Mouse (Mus musculus): ENCODE data around the gene Mthfd2.
"Not testable (repeated sequence)": the region's sequence is repeated elsewhere in the genome, so short reads cannot be mapped to it uniquely, and the experiment has no call there.

Gene Mthfd2

GRCm38 (mm10) chr6:83325525-83326393 lies at the start of gene Mthfd2, which contains the start of gene Mob1a:
TSS of gene Mthfd2 (minus strand) at chr6:83325908.
TSS of gene Mob1a (plus strand) at chr6:83326016.
- peak; percentile 92 to 95 for DNase-seq (ENCODE audit: low spot score in 2 of 2)

- no peak for DNase-seq (ENCODE audit: low spot score in 2 of 2)
These were observed 48.1 kb upstream of the Mthfd2 start for GRCm38 (mm10) chr6:83373704-83374300.

- peak; percentile 58 to 61 for DNase-seq (ENCODE audit: low spot score in 2 of 2)
These were observed 45.6 kb upstream of the Mthfd2 start for GRCm38 (mm10) chr6:83371350-83371749.

GRCm38 (mm10) chr6:83370316-83370965 lies 44.7 kb upstream of the Mthfd2 start:
- DNase-seq (ENCODE audit: low spot score in 2 of 2): no peak

- no peak for DNase-seq (ENCODE audit: low spot score in 2 of 2)
These were observed 37.4 kb upstream of the Mthfd2 start for GRCm38 (mm10) chr6:83363075-83363474.

GRCm38 (mm10) chr6:83361523-83362248 lies 36.0 kb upstream of the Mthfd2 start:
- DNase-seq (ENCODE audit: low spot score in 2 of 2): no peak

- DNase-seq (ENCODE audit: low spot score in 2 of 2): no peak
These were observed 31.7 kb upstream of the Mthfd2 start for GRCm38 (mm10) chr6:83357436-83357835.

GRCm38 (mm10) chr6:83356569-83357138 lies 30.9 kb upstream of the Mthfd2 start:
- peak; percentile 86 to 92 for DNase-seq (ENCODE audit: low spot score in 2 of 2)

GRCm38 (mm10) chr6:83354856-83355781 lies 29.4 kb upstream of the Mthfd2 start:
- no peak for DNase-seq (ENCODE audit: low spot score in 2 of 2)

GRCm38 (mm10) chr6:83352666-83353410 lies 27.1 kb upstream of the Mthfd2 start:
- DNase-seq (ENCODE audit: low spot score in 2 of 2): no peak

- DNase-seq (ENCODE audit: low spot score in 2 of 2): no peak
These were observed 25.9 kb upstream of the Mthfd2 start for GRCm38 (mm10) chr6:83351490-83352160.

GRCm38 (mm10) chr6:83350851-83351405 lies 25.2 kb upstream of the Mthfd2 start:
- no peak for DNase-seq (ENCODE audit: low spot score in 2 of 2)

- DNase-seq (ENCODE audit: low spot score in 2 of 2): no peak
These were observed 24.5 kb upstream of the Mthfd2 start for GRCm38 (mm10) chr6:83350172-83350571.

GRCm38 (mm10) chr6:83349274-83349958 lies 23.7 kb upstream of the Mthfd2 start:
- DNase-seq (ENCODE audit: low spot score in 2 of 2): peak; percentile 85 to 92

GRCm38 (mm10) chr6:83348873-83349272 lies 23.2 kb upstream of the Mthfd2 start, which contains the start of gene Bola3:
TSS of gene Bola3 (plus strand) at chr6:83349147.
- no peak for DNase-seq (ENCODE audit: low spot score in 2 of 2)

GRCm38 (mm10) chr6:83347916-83348315 lies 22.2 kb upstream of the Mthfd2 start:
- no peak for DNase-seq (ENCODE audit: low spot score in 2 of 2)

GRCm38 (mm10) chr6:83345285-83345684 lies 19.6 kb upstream of the Mthfd2 start:
- DNase-seq (ENCODE audit: low spot score in 2 of 2): not testable (repeated sequence)

GRCm38 (mm10) chr6:83342957-83343356 lies 17.2 kb upstream of the Mthfd2 start:
- no peak for DNase-seq (ENCODE audit: low spot score in 2 of 2)
